Mouse (Mus musculus) hindbrain, postnatal 0 days (tissue): ENCODE measurements around the gene Mark4. TPM values are rescaled to one million over a fixed set of nuclear protein-coding genes. Genes with fewer than 3 reads are reported as not detected.

Experiments
- ATAC-seq: fragments of 200-750 bp; cut with Nextera tagmentation; 2 replicates; pipeline ENCODE4 v1.8.0; 2017; ENCODE audit warnings: mild to moderate bottlenecking, moderate TSS enrichment, moderate library complexity
- DNase-seq: peaks from one replicate; pipeline ENCODE4 v3.0.0-alpha.2; 2015; ENCODE audit warnings: low spot score
- H3K27ac ChIP-seq: fragments of 300-500 bp; sonication (generic); 2 replicates; pipeline ENCODE4 v1.5.1; 2014; ENCODE audit warnings: mild to moderate bottlenecking
- H3K27me3 ChIP-seq: fragments of 300-500 bp; sonication (generic); 2 replicates; pipeline ENCODE4 v1.6.1; 2014; ENCODE audit warnings: low read length, mixed read lengths; ENCODE audit not compliant: insufficient read depth
- H3K36me3 ChIP-seq: fragments of 300-500 bp; sonication (generic); 2 replicates; pipeline ENCODE4 v1.6.1; 2014; ENCODE audit warnings: low read length, mixed read lengths; ENCODE audit not compliant: insufficient read depth
- H3K4me1 ChIP-seq: fragments of 300-500 bp; sonication (generic); 2 replicates; pipeline ENCODE4 v1.6.1; 2014; ENCODE audit warnings: antibody characterized with exemption, low read length, mixed read lengths; ENCODE audit not compliant: insufficient read depth
- H3K4me2 ChIP-seq: fragments of 300-500 bp; sonication (generic); 2 replicates; pipeline ENCODE4 v1.6.1; 2014; ENCODE audit warnings: low read depth, mild to moderate bottlenecking, low read length, moderate library complexity, mixed read lengths
- H3K4me3 ChIP-seq: fragments of 300-500 bp; sonication (generic); 2 replicates; pipeline ENCODE4 v1.5.1; 2014; ENCODE audit warnings: low read length
- H3K9ac ChIP-seq: fragments of 300-500 bp; sonication (generic); replicated peaks from 2 replicates; pipeline ENCODE4 v1.6.1; 2014; ENCODE audit warnings: mild to moderate bottlenecking, low read length, moderate library complexity, mixed read lengths
- H3K9me3 ChIP-seq: fragments of 300-500 bp; sonication (generic); 2 replicates; pipeline ENCODE4 v1.6.1; 2016; ENCODE audit warnings: low read length, mixed read lengths
- CTCF ChIP-seq: IDR thresholded peaks from 2 replicates; pipeline ENCODE4 v1.5.1; 2016; ENCODE audit warnings: antibody characterized with exemption, control low read depth, low read depth
- WGBS: fragments of 180-500 bp; shearing (Covaris S2); extraction: QIAGEN DNeasy Blood & Tissue Kit; methylation state at CpG from one replicate; pipeline ENCODE4 v1.1.7; 2014; 5-methylcytosine and 5-hydroxymethylcytosine counted together
- polyA plus RNA-seq: library from polyadenylated mRNA; unstranded; fragments of >200 nt; fragmentation: Nextera tagmentation; extraction: Ambion mirVana; gene quantifications from 2 replicates; pipeline ENCODE4 v1.2.1, GENCODE M21; 2015
- total RNA-seq: library from RNA; depleted of rRNA; stranded (reverse); fragments of >200 nt; gene quantifications from 2 replicates; pipeline ENCODE4 v1.2.3, GENCODE M21; 2014

The Mark4 gene
- total and polyA plus RNA-seq, 2 experiments from 2014 or later = 18.1 to 60.3 TPM

DNA sequence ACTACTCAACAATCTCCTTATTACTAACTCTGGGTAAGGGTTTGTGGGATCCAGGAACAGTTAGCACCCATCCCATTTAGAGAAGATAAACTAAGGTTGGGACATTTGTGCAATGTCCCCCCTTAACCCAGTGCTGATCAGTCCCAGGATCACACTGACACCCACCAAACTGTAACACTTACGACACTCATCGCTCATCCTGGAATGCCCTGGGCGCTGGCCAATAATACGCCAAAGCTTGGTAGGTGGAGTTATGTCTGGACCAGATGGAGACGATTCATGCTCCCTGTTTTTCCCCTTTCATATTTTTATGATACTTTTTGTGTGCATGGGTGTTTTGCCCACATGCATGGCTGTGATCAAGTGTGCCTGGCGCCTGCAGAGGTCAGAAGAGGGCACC, 28.2 kb downstream of the Mark4 start:
- Histone ChIP-seq H3K36me3 (peaks cover 79% of the 10 kb centered on the region), H3K4me3 (no peak overlapping the region), H3K4me2 (no peak overlapping the region), H3K27me3 (no peaks in the 10 kb centered on the region), H3K27ac (no peak overlapping the region), H3K4me1 (no peaks in the 10 kb centered on the region), H3K9ac (no peak overlapping the region), H3K9me3 (no peaks in the 10 kb centered on the region)
- 89% methylated on average over 6 of the region's 6 CpGs for WGBS
- ATAC-seq (no peak), DNase-seq (no peak)
- TF ChIP-seq CTCF = no peak

DNA sequence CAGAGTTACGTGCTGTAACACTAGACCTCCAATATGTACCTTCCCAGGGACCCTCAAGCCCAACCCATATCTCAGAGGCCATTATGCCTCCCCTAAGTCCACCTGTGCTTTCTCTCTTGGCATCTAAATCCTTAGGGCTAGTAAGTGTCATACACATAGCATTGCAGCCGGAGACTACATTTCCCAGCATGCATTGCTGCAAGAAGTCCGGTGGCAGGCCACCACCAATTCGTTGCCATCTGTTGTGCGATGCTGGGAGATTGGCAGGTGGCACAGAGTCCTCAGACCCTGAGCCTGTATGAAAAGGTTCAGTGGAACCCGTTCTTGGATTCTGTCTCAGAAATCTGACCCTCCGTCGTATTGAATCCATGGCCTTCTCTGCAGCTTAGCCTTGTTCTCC, 28.9 kb downstream of the Mark4 start:
- no peak overlapping the region for H3K9ac ChIP-seq
- peaks cover 81% of the 10 kb centered on the region for H3K36me3 ChIP-seq
- ATAC-seq (no peak), DNase-seq (peak; percentile 71)
- H3K4me3 ChIP-seq = no peak overlapping the region
- no peak overlapping the region for H3K4me2 ChIP-seq
- no peaks in the 10 kb centered on the region for H3K9me3 ChIP-seq
- 66% methylated on average over 8 of the region's 8 CpGs for WGBS
- no peaks in the 10 kb centered on the region for H3K27me3 ChIP-seq
- no peak overlapping the region for H3K27ac ChIP-seq
- no peaks in the 10 kb centered on the region for H3K4me1 ChIP-seq
- no peak for TF ChIP-seq CTCF

DNA sequence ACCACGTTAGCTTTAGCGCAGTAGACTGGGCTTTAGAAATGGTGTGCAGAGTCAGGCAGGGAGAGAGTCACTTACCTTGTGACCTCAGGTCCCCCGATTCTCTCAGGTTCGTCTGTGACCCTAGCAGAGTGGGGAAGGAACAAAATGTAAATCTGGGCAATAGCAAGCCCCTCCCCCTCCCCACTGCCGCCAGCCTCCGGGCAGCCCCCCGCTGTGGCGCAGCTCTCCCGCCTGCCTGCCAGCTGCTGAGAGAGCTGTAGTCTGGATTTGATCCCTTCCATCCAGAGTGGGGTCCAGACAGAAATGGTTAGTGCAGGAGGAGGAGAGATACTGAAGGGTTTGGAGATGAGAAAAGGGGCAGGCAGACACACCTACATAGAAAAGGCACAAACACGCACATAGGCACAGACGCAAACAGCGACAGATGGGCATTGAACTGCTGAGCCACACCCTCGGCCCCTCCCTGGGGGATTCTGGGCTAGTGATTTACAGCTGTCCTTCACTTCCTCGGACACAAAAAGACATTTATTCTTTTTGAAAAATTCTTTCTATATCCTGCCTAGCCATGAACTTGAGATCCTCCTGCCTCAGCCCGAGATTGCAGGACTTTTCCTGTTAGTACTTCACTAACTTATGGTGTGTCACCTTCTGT, 30.5 kb downstream of the Mark4 start:
- no peaks in the 10 kb centered on the region for H3K27me3 ChIP-seq

DNA sequence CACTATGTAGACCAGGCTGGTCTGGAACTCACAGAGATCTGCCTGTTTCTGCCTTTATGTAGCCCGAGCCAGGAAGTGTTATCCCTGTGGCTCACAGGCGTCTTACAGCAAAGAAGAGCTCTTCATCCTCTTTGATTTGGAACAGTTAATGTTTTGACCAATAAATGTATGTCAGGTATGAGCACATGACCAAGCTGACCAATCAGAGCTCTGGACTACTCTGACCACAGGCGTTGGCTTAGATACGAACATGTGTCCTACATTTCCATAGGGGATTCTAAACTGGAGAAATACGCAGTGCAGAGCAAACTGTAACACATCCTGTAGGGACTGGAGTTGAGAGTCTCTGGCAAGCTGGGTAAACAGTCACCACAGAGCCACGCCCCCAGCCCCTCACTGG, 31.7 kb downstream of the Mark4 start:
- no peak overlapping the region for H3K27ac ChIP-seq
- DNase-seq (peak; percentile 24), ATAC-seq (peak; percentile 25; the same call in 1 of the 2 replicates)
- no peaks in the 10 kb centered on the region for H3K4me1 ChIP-seq
- WGBS = 86% methylated on average over 6 of the region's 6 CpGs
- H3K36me3 ChIP-seq = peaks cover 56% of the 10 kb centered on the region
- no peaks in the 10 kb centered on the region for H3K27me3 ChIP-seq
- H3K4me3 ChIP-seq = no peak overlapping the region
- no peak overlapping the region for H3K9ac ChIP-seq
- no peaks in the 10 kb centered on the region for H3K9me3 ChIP-seq
- H3K4me2 ChIP-seq = no peak overlapping the region
- TF ChIP-seq CTCF = no peak

More for the DNA sequence above, 30.5 kb downstream of the Mark4 start:
- H3K4me2 ChIP-seq = no peak overlapping the region
- H3K9ac ChIP-seq = no peak overlapping the region
- ATAC-seq = no peak
- H3K27ac ChIP-seq = no peak overlapping the region
- WGBS = 62% methylated on average over 15 of the region's 15 CpGs
- no peak overlapping the region for H3K4me3 ChIP-seq
- H3K4me1 ChIP-seq = no peaks in the 10 kb centered on the region
- no peak for DNase-seq
- peaks cover 67% of the 10 kb centered on the region for H3K36me3 ChIP-seq
- no peak for TF ChIP-seq CTCF
- H3K9me3 ChIP-seq = no peaks in the 10 kb centered on the region

DNA sequence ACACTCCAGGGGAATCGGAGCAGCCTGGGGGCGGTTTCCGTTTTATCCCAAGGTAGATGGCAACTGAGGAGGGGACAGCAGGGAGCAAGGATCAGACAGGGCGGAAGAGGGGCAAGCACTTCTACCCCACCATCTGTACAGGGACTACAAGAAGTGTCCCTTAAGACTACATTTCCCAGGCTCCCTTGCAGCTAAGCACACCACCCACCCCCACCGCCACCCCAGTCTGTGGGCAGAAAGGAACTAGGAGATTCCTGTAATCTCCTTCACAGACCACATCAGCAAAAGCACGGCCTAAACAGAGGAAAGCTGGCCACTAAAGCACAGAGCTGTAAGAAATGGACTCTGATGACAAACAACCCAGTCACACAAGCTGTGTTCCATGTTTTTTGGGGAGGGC, 32.3 kb downstream of the Mark4 start:
- Histone ChIP-seq H3K4me1 (no peaks in the 10 kb centered on the region), H3K9me3 (no peaks in the 10 kb centered on the region), H3K36me3 (peaks cover 51% of the 10 kb centered on the region), H3K27me3 (no peaks in the 10 kb centered on the region), H3K9ac (no peak overlapping the region), H3K27ac (no peak overlapping the region), H3K4me2 (no peak overlapping the region), H3K4me3 (no peak overlapping the region)
- ATAC-seq (no peak), DNase-seq (no peak)
- 83% methylated on average over 6 of the region's 6 CpGs for WGBS
- no peak for TF ChIP-seq CTCF

DNA sequence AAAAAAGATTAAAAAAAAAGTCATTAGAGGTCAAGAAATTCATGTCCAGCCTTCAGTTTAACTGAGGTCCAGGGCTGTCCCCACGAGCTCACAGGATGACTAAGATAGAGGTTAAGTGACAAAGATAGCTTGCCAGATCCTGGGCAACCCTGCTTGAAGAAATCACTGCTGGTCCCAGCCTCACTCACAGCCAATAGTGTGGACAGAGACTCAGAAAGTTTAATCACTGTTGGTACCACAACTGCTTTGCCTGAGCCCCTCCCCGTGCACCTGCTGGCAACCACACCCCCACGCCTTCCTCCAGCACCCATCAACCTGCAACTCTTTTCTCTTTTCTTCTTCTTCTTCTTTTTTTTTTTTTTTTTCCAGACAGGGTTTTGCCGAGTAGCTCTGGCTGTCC, 34.6 kb downstream of the Mark4 start:
- H3K4me1 ChIP-seq = no peaks in the 10 kb centered on the region
- peaks cover 5% of the 10 kb centered on the region; the same call in 1 of the 2 replicates for H3K27me3 ChIP-seq
- no peak for ATAC-seq
- H3K36me3 ChIP-seq = peaks cover 37% of the 10 kb centered on the region
- no peak overlapping the region for H3K27ac ChIP-seq
- no peak for TF ChIP-seq CTCF
- H3K4me2 ChIP-seq = no peak overlapping the region
- WGBS = 64% methylated on average over 4 of the region's 4 CpGs
- H3K9ac ChIP-seq = no peak overlapping the region
- DNase-seq = no peak
- no peak overlapping the region for H3K4me3 ChIP-seq
- H3K9me3 ChIP-seq = no peaks in the 10 kb centered on the region

DNA sequence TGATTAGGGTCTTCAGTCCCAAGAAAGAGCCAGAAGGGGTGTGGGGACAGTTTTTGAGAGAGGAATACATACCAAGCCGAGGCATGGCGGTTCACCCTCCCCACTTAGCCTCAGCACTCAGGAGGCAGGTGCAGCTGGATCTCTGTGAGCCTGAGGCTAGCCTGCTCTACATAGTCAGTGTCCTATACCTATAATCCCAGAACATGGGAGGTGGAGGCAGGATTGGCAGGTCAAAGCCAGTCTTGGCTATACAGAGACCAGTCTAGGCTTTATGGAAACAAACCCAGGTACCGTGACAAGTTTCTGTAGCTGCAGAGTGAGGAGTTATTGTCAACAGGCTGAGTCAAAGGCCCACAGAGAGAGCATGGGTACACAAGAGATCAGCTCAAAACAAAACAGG, 35.5 kb downstream of the Mark4 start:
- Histone ChIP-seq H3K4me1 (no peaks in the 10 kb centered on the region), H3K27me3 (peaks cover 5% of the 10 kb centered on the region; the same call in 1 of the 2 replicates), H3K4me3 (no peak overlapping the region), H3K4me2 (no peak overlapping the region), H3K36me3 (peaks cover 27% of the 10 kb centered on the region), H3K9me3 (no peaks in the 10 kb centered on the region), H3K9ac (no peak overlapping the region), H3K27ac (no peak overlapping the region)
- WGBS = 87% methylated on average over 3 of the region's 3 CpGs
- TF ChIP-seq CTCF = no peak
- ATAC-seq (no peak), DNase-seq (no peak)
